Mouse (Mus musculus) embryonic facial prominence, embryonic 11.5 days (tissue): ENCODE data around the gene Gas1. TPM values are rescaled to one million over a fixed set of nuclear protein-coding genes. Genes with fewer than 3 reads are reported as not detected.

Experiments
- ATAC-seq: fragments of 200-750 bp; cut with Nextera tagmentation; replicated peaks from 2 replicates; pipeline ENCODE4 v1.8.0; 2017; ENCODE audit warnings: low read depth; ENCODE audit not compliant: insufficient number of reproducible peaks, low FRiP score, low TSS enrichment
- DNase-seq: peaks from one replicate; pipeline ENCODE4 v3.0.0-alpha.2; 2015; ENCODE audit warnings: low spot score
- H3K27ac ChIP-seq: fragments of 300-500 bp; sonication (generic); replicated peaks from 2 replicates; pipeline ENCODE4 v1.5.1; 2014; ENCODE audit warnings: mild to moderate bottlenecking, low read depth, low read length, control low read depth
- H3K27me3 ChIP-seq: fragments of 300-500 bp; sonication (generic); 2 replicates; pipeline ENCODE4 v1.6.1; 2014; ENCODE audit warnings: mild to moderate bottlenecking, low read length, moderate library complexity, mixed read lengths; ENCODE audit not compliant: control insufficient read depth, insufficient read depth
- H3K36me3 ChIP-seq: fragments of 300-500 bp; sonication (generic); replicated peaks from 2 replicates; pipeline ENCODE4 v1.6.1; 2014; ENCODE audit warnings: low read depth, mild to moderate bottlenecking, low read length, moderate library complexity, mixed read lengths; ENCODE audit not compliant: control insufficient read depth, insufficient read depth
- H3K4me1 ChIP-seq: fragments of 300-500 bp; sonication (generic); 2 replicates; pipeline ENCODE4 v1.6.1; 2014; ENCODE audit warnings: low read length, mixed read lengths; ENCODE audit not compliant: control insufficient read depth, insufficient read depth
- H3K4me2 ChIP-seq: fragments of 300-500 bp; sonication (generic); 2 replicates; pipeline ENCODE4 v1.6.1; 2014; ENCODE audit warnings: low read depth, mild to moderate bottlenecking, control low read depth, low read length, moderate library complexity
- H3K4me3 ChIP-seq: fragments of 300-500 bp; sonication (generic); 2 replicates; pipeline ENCODE4 v1.5.1; 2014; ENCODE audit warnings: low read depth, low read length, control low read depth
- H3K9ac ChIP-seq: fragments of 300-500 bp; sonication (generic); replicated peaks from 2 replicates; pipeline ENCODE4 v1.6.1; 2014; ENCODE audit warnings: mild to moderate bottlenecking, control low read depth, low read length
- H3K9me3 ChIP-seq: fragments of 300-500 bp; sonication (generic); replicated peaks from 2 replicates; pipeline ENCODE4 v1.6.1; 2016; ENCODE audit warnings: mild to moderate bottlenecking, low read length, inconsistent platforms, mixed read lengths; ENCODE audit not compliant: control insufficient read depth
- WGBS: fragments of 180-500 bp; shearing (Covaris S2); extraction: QIAGEN DNeasy Blood & Tissue Kit; methylation state at CpG from one replicate; pipeline ENCODE4 v1.1.7; 2014; 5-methylcytosine and 5-hydroxymethylcytosine counted together
- polyA plus RNA-seq: library from polyadenylated mRNA; unstranded; fragments of >200 nt; fragmentation: Nextera tagmentation; extraction: Ambion mirVana; gene quantifications from 2 replicates; pipeline ENCODE4 v1.2.1, GENCODE M21; 2014

Gas1 gene
- polyA plus RNA-seq, 1 experiment from 2014 or later = 157 TPM

DNA sequence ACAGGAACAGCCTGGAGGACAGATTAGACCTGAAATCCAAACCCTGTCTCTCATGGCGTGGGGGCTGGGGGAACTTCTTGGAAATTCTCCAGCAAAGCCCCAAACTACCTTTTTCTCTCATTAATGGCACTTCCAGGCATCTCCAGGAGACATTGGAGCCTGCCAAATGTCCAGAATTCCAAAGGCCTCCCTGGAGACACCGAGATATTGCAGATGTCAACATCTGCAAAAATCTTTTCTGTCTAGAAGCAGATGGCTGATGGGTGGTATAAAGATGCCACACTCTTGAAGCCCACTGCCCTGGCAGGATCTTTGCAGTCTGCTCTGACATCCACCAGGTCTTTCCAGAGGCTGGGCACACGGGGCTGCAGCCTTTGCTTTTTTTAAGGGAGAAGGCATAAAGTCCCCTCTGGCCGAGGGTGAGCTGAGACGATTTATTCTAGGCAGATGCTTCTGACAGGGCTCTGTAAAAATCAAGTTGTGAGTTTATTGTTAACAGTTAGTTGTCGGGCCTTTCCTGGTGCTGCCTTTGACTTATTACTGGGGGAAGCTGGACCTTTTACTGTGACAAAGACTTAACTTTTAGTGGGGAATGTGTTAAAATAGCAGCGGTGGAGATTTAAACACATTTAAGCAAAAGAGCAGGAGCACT, 4.7 kb downstream of the Gas1 start:
- H3K4me1 ChIP-seq = no peaks in the 10 kb centered on the region; the same call in 1 of the 2 replicates
- no peak overlapping the region for H3K4me3 ChIP-seq
- no peak overlapping the region for H3K27ac ChIP-seq
- H3K9ac ChIP-seq = no peak overlapping the region
- DNase-seq (peak; percentile 60), ATAC-seq (no peak)
- H3K27me3 ChIP-seq = 0 out of 2 replicates have a peak, but pooled peaks cover 2% of the 10 kb centered on the region
- no peaks in the 10 kb centered on the region for H3K36me3 ChIP-seq
- WGBS = 12% methylated on average over 7 of the region's 7 CpGs
- H3K4me2 ChIP-seq = no peak overlapping the region
- no peaks in the 10 kb centered on the region for H3K9me3 ChIP-seq

- Histone ChIP-seq H3K4me3 (no peak overlapping the region), H3K9ac (no peak overlapping the region), H3K4me1 (no peaks in the 10 kb centered on the region; the same call in 1 of the 2 replicates), H3K4me2 (no peak overlapping the region), H3K27ac (0 out of 2 replicates have a peak overlapping the region, but pooled peaks have one; percentile 11), H3K27me3 (0 out of 2 replicates have a peak, but pooled peaks cover 2% of the 10 kb centered on the region), H3K9me3 (no peaks in the 10 kb centered on the region), H3K36me3 (no peaks in the 10 kb centered on the region)
- ATAC-seq (no peak), DNase-seq (no peak)
- WGBS = 78% methylated on average over 8 of the region's 8 CpGs
Observed at GRCm38 (mm10) chr13:60171781-60172180, 5.4 kb downstream of the Gas1 start.

DNA sequence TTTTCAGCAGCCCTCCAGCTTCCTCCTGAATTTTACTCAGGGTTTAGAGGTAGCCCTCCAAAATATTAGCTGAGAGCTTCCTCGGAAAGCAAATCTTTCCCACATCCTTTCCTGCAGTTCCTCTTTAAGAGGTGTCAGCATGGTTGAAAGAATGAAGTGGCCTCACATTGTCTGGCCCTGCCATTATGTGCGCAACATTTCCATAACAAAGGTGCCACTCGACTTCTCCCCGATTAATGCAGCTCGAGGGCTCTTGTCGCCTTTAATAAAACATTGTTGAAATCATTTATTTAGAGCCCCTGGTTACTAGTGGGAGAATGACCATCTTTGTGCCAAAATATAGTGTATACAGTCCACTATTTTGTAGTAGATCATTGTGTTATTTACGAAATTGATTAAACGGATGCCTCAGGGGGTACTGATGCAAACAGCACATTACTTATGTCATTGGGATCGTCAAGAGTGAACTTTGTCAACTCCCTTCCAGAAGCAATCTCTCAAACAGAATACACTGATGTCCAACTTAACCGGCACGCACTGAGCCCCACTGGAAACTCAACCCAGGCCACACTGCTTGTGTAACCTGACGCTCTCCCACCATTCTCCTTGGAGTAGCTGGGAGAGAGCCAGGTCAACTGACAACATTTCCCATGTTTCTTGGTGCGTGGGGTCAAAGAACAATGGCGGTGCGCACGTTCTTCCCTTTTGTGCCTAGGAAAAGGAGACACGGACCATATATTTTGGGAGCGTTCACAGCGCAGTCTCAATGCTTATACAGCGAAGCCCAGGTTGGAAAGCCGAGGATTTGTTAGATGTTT, 6.1 kb downstream of the Gas1 start:
- H3K9me3 ChIP-seq = no peaks in the 10 kb centered on the region
- no peaks in the 10 kb centered on the region for H3K36me3 ChIP-seq
- ATAC-seq (no peak), DNase-seq (no peak)
- no peak overlapping the region for H3K4me2 ChIP-seq
- H3K4me3 ChIP-seq = no peak overlapping the region
- no peaks in the 10 kb centered on the region; the same call in 1 of the 2 replicates for H3K4me1 ChIP-seq
- no peak overlapping the region for H3K27ac ChIP-seq
- WGBS = 61% methylated on average over 21 of the region's 21 CpGs
- H3K9ac ChIP-seq = no peak overlapping the region
- 0 out of 2 replicates have a peak, but pooled peaks cover 2% of the 10 kb centered on the region for H3K27me3 ChIP-seq

GRCm38 (mm10) chr13:60169026-60169425, 8.1 kb downstream of the Gas1 start:
- H3K9ac ChIP-seq = no peak overlapping the region
- ATAC-seq (no peak), DNase-seq (no peak)
- 0 out of 2 replicates have a peak, but pooled peaks cover 2% of the 10 kb centered on the region for H3K27me3 ChIP-seq
- no peak overlapping the region for H3K4me3 ChIP-seq
- H3K9me3 ChIP-seq = no peaks in the 10 kb centered on the region
- H3K4me1 ChIP-seq = no peaks in the 10 kb centered on the region; the same call in 1 of the 2 replicates
- H3K4me2 ChIP-seq = no peak overlapping the region
- H3K27ac ChIP-seq = no peak overlapping the region
- WGBS = 85% methylated on average over 2 of the region's 2 CpGs
- no peaks in the 10 kb centered on the region for H3K36me3 ChIP-seq

GRCm38 (mm10) chr13:60156294-60157126, 20.7 kb downstream of the Gas1 start:
- Histone ChIP-seq H3K27ac (0 out of 2 replicates have a peak overlapping the region, but pooled peaks have one; percentile 10), H3K4me3 (no peak overlapping the region), H3K9me3 (peaks cover 2% of the 10 kb centered on the region; the same call in 1 of the 2 replicates), H3K9ac (no peak overlapping the region; the same call in 1 of the 2 replicates), H3K27me3 (no peaks in the 10 kb centered on the region), H3K36me3 (no peaks in the 10 kb centered on the region), H3K4me1 (no peaks in the 10 kb centered on the region; the same call in 1 of the 2 replicates), H3K4me2 (0 out of 2 replicates have a peak overlapping the region, but pooled peaks have one; percentile 14)
- ATAC-seq = no peak
- 19% methylated on average over 19 of the region's 19 CpGs for WGBS
- DNase-seq = no peak

DNA sequence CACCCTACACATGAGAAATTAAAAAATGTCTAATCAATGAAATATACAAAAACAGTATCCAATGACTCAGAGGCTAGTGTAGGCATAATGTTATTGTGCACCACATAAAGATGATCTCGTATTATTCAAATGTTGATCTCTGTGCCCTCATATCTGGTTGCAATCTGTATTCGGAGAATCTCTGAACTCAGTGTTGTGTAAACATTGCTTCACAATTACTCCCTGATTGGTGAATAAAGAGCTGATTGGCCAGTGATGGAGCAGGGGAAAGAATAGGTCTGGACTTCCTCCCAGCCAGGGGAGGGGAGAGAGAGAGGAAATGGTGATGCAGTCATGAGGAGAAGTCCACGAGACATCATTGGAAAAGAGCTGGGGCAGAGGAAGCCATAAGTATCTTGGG, 23.0 kb downstream of the Gas1 start:
- Histone ChIP-seq H3K36me3 (no peaks in the 10 kb centered on the region), H3K4me3 (no peak overlapping the region), H3K9ac (no peak overlapping the region), H3K9me3 (peaks cover 2% of the 10 kb centered on the region; the same call in 1 of the 2 replicates), H3K4me2 (no peak overlapping the region), H3K27ac (no peak overlapping the region), H3K27me3 (no peaks in the 10 kb centered on the region), H3K4me1 (no peaks in the 10 kb centered on the region; the same call in 1 of the 2 replicates)
- 88% methylated on average over 3 of the region's 3 CpGs for WGBS
- DNase-seq = no peak
- ATAC-seq = no peak

GRCm38 (mm10) chr13:60148235-60148634, 28.9 kb downstream of the Gas1 start:
- H3K4me1 ChIP-seq = peaks cover 7% of the 10 kb centered on the region; the same call in 1 of the 2 replicates

More at GRCm38 (mm10) chr13:60148235-60148634, 28.9 kb downstream of the Gas1 start:
- Histone ChIP-seq H3K27me3 (no peaks in the 10 kb centered on the region), H3K36me3 (no peaks in the 10 kb centered on the region), H3K27ac (no peak overlapping the region; the same call in 1 of the 2 replicates), H3K9me3 (0 out of 2 replicates have a peak, but pooled peaks cover 2% of the 10 kb centered on the region), H3K9ac (no peak overlapping the region), H3K4me2 (no peak overlapping the region), H3K4me3 (no peak overlapping the region)
- ATAC-seq = no peak
- no peak for DNase-seq
- WGBS = 56% methylated on average over 3 of the region's 3 CpGs
